Mouse (Mus musculus) cerebellum, postnatal 25 days (tissue): ENCODE data around the gene Noto.

Experiments used
- DNase-seq, 2 experiments: peaks; one replicate each; pipeline ENCODE4 v3.0.0; 2021; ENCODE audit warnings: mixed read lengths in 2 of 2

Noto gene

GRCm38 (mm10) chr6:85423836-85424379 lies at the start of gene Noto:
TSS of gene Noto (plus strand) at chr6:85423886.
- DNase-seq: no peak

- DNase-seq: peak in 1 of 2 experiments; percentile 99
Measured at GRCm38 (mm10) chr6:85373951-85374733, 49.5 kb upstream of the Noto start, which contains the start of gene Rab11fip5. TSS of gene Rab11fip5 (minus strand) at chr6:85374634.

DNA sequence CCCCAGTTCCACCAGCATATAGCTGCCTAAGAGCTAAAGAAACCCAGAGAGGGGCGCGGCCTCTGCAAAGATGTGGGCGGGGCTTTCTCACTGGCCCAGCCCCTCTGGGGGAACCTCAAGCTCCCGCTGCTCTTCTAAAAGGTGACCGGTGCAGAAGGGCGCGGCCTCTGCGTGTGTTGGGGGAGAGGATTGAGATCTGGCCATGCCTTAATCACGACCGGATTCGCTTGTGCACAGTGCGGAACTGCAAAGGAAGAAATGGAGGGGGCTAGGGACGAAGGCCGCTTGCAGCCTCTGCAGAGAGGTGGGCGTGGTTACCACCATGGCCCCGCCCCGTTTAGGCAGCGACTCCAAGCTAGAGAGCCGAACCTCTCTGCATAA lies 49.0 kb upstream of the Noto start:
- DNase-seq: peak; percentile 96 to 97

GRCm38 (mm10) chr6:85377066-85377734 lies 46.5 kb upstream of the Noto start:
- no peak for DNase-seq

GRCm38 (mm10) chr6:85377876-85378275 lies 45.8 kb upstream of the Noto start:
- no peak for DNase-seq

DNA sequence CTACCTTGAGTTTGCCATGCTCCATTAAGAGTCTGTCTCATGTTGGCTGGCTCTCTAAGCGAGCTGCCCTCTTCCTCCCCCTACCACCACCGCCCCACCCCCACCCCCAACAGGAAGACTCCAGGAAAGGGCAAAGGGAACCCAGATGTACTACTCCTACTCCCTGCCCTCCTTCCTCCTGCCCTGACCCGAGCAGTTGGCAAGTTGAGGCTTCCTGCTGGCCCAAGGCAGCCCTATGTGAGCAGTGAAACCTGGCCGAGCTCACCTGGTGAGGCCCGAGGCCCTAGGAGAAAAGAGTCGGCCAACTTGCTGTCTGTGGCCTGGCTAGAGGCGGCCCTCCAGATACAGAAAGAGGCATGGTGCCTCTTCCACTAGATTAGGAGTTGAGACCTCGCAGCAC lies 45.1 kb upstream of the Noto start:
- no peak for DNase-seq

DNA sequence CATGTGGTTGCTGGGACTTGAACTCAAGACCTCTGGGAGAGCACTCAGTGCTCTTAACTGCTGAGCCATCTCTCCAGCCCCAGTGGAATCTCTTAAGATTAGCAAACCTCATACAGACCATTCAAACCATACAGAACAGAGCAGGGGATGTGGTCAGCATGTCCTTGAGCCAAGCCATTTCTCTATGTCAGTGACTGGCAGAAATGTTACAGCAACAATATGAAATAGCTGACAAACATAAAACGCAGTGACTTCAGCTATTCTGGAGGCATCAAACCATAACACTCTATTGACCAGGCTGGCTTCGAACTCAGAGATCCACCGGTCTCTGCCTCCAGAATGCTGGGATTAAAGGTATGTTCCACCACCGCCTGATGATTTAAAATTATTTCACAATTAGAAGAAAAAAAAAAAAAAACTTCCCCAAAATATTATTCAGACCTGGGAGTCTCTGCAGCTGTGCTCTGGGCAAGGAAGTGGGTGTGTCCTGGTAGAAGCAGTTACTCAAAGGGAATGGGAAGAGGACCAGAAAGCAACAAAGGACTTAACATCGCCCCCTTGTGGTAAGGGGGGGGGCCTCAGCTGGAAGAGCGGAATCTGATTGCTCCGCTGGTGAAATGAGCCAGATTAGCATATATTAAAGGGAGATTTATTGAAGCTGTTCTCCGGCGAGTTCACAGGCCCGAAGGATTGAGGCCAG lies 43.3 kb upstream of the Noto start:
- DNase-seq: peak; percentile 79 to 85

- no peak for DNase-seq
Measured at GRCm38 (mm10) chr6:85380901-85381647, 42.6 kb upstream of the Noto start.

- DNase-seq: no peak
Measured at GRCm38 (mm10) chr6:85381648-85382020, 42.1 kb upstream of the Noto start.

GRCm38 (mm10) chr6:85382791-85383190 lies 40.9 kb upstream of the Noto start:
- no peak for DNase-seq

GRCm38 (mm10) chr6:85388608-85389007 lies 35.1 kb upstream of the Noto start:
- DNase-seq: no peak

DNA sequence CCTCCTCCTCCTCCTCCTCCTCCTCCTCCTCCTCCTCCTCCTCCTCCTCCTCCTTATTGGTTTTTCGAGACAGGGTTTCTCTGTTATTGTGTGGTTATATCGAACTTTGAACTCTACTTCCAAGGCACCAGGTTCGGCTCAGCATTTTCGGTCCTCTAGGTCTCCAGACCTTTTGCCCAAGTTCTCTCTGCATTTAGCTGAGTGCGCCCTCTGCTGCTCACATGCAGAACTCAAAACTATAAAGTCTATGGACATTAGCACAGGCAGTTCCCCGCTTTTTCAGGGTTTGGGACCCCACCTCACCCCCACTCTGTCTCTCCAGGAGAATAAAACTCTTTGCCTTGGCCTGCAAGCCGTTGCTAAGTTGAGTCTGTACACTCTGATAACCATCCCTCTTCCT lies 31.9 kb upstream of the Noto start:
- DNase-seq: peak; percentile 77 to 88

- no peak for DNase-seq
Measured at GRCm38 (mm10) chr6:85395360-85395759, 28.3 kb upstream of the Noto start.

GRCm38 (mm10) chr6:85397165-85397564 lies 26.5 kb upstream of the Noto start:
- DNase-seq: peak; percentile 35 to 54

- no peak for DNase-seq
Measured at GRCm38 (mm10) chr6:85399715-85400114, 24.0 kb upstream of the Noto start.

DNA sequence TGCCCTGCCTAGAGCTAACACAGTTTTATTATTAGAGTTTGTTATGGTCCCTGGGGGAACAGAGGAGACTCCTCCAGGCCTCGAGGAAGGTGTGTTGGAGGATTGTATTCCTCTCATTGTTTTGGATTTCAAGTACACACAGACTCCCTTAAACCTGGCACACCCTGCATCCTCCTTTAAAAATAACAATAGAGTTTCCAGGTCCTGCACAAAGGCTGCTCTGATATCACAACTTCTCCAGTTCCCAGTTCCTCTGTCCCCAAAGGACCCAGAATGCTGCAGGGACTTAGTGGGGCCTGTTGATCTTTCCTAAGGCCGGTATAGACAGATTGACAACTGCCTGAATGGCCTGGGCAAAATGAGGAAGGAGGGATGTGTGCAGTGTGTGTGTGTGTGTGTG lies 21.1 kb upstream of the Noto start:
- no peak for DNase-seq

GRCm38 (mm10) chr6:85403039-85403438 lies 20.6 kb upstream of the Noto start:
- no peak for DNase-seq

DNA sequence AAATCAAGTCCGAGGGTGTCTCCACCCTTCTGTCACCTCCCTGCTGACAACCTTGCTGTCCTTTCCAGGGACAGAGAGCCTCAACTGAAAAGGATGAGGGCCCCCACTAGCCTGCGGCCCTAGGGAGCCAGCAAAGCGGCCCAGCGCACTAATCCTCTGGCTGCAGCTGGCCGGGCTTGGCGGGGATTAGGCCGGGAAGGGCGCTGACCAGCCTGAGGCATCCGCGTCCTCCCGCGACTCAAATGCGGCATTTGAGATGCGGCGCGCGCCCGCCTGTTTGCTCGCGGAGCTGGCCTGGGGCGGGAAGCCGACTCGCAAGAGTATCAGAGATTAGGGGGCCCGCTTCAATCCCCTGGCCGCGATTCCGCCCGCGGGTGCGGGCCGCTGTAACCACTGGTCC lies 14.7 kb upstream of the Noto start:
- peak; percentile 19 to 38 for DNase-seq

DNA sequence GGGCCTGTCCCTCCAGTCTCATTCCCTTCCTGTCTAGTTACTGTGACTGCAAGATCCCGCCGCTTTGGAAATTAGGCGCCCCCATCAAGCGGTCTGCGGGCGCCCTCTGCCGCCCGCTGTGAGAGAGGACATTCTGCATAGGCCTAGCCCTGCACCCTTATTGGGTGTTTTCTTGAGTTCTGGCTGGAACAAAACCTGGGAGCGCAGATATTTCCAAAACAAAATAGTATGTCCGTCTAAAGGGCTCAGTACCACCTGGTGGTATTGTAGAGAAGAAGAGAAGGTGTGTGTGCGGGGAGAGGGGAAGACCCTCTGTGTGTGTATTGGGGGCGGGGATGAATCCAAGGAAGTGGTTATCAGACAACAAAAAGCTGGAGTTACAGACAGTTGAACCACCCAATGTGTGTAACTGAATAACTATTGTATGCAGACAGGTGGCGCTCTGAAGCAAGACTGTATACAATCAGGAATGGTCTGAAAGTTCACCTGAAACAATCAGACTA lies 12.9 kb upstream of the Noto start:
- DNase-seq: peak; percentile 55 to 72

GRCm38 (mm10) chr6:85415829-85416228 lies 7.9 kb upstream of the Noto start:
- no peak for DNase-seq

DNA sequence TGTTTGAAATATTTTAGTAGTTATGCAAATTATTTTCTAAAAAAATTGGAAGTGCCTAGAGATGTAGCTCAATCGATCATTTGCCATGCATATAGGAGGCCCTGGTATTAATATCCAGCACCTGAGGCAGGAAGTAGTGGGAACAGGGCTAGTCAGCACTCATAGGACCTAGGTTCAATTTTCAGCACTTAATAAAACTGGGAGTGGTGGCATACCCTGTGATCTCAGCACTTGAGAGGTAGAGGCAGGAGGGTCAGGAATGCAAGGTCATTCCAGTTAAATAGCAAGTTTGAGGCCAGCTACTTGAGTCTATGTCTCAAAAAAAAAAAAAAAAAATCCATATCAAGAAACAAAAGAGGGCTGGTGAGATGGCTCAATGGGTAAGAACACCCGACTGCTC lies 4.5 kb upstream of the Noto start:
- no peak for DNase-seq

GRCm38 (mm10) chr6:85431274-85431841 lies 7.7 kb downstream of the Noto start:
- no peak for DNase-seq
